Mouse (Mus musculus) embryonic stem cell, embryonic (primary cell): ENCODE measurements around the gene Fam198a.

Experiments
- CTCF ChIA-PET, 4 experiments: fragments of 300-600 bp in 2 of 4; fragments of 350-600 bp in 2 of 4; sonication (Branson Sonifier 250); formaldehyde crosslinking; loops; one replicate each; lab custom pipeline; 2022; ENCODE audit warnings: inconsistent platforms in 2 of 4; lab: Charles Lee
- POLR2A ChIA-PET, 4 experiments: fragments of 300-600 bp in 2 of 4; fragments of 350-600 bp in 2 of 4; sonication (Branson Sonifier 250); formaldehyde crosslinking; loops; one replicate each; lab custom pipeline; 2022; ENCODE audit warnings: antibody characterized with exemption in 4 of 4, inconsistent platforms in 1 of 4; lab: Charles Lee

Fam198a gene

DNA sequence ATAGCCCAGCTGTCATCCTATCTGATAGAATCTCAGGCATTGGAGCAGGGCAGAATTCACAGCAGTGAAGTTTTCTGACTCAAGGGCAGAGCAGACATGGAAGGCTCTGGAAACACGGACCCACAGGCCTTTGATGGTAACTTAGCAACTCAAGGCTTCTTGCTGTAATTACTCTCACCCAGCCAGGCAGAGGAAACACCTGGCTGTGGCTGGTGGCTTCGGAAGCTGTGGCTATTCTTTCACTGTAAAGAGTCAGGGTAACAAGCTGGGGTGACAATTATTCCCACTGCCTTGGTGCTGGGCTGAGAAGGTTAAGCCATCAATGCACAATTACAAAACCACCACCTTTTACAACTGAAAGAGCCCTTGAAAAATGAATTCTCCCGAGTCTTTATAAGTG lies 42.3 kb downstream of the Fam198a start:
- POLR2A ChIA-PET = no interaction called here
- CTCF ChIA-PET = interaction anchor here in 2 of 4 experiments (1.5 to 2.0 kb wide), 4 partner anchors 8 to 22 kb away, joined by 3 to 10 read pairs (median 6); no protein-coding TSS in a partner anchor

DNA sequence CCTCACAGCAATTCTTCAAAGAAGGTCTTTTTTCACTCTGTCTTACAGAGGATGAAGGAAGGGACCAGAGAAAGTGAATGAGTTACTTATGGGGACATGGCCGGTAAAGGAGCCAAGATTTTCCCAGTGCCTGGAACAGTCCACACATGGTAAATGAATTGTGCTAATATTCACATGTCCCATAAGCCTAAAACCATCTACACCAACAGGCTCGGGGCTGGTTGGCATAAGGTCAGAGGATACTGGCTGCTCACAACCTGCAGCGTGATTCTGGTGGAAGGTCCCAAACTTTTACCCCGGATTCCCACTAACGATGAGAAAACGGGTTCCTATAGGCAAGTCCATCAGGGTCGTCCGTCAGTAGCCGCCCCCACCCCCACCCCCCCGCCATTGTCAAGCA lies 44.3 kb downstream of the Fam198a start:
- ChIA-PET CTCF (interaction anchor here in 3 of 4 experiments (0.7 to 1.7 kb wide), 4 partner anchors 7 to 250 kb away, joined by 3 to 8 read pairs (median 3); no protein-coding TSS in a partner anchor), POLR2A (interaction anchor here in 2 of 4 experiments (0.6 to 1.4 kb wide), 2 partner anchors 67 to 285 kb away, joined by 5 read pairs; partner anchors contain the start of gene Ss18l2 (in 1 of the 2))

- ChIA-PET POLR2A (interaction anchor here in 2 of 4 experiments (0.8 to 1.4 kb wide), 8 partner anchors 11 to 285 kb away, joined by 3 to 5 read pairs (median 4); partner anchors contain the start of genes Higd1a (in 1 of the 2), Snrk (in 1 of the 2) and Ss18l2 (in 1 of the 2)), CTCF (interaction anchor here in 3 of 4 experiments (0.7 to 1.7 kb wide), 6 partner anchors 8 to 249 kb away, joined by 3 to 11 read pairs (median 6); no protein-coding TSS in a partner anchor)
Observed at GRCm38 (mm10) chr9:121995508-121996131, 44.8 kb downstream of the Fam198a start.

DNA sequence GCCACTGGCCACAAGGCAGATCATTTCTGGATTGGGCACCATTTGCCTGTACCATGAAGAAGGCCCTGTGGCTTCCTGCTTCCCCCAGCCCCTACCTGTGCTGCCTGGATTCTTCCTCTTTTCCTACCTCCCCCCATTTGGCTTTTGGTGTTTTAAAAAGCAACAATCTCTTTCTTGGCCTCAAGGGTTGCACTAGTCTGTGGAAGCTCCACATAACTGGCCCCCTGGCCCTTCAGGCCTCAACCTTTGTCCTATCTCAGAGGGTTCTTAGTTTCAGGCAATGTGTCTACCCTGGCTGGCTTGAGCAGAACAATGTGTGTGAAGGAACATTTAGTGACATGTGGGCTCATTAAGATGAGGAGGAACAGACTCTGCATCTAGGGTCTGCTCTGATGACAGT lies 46.2 kb downstream of the Fam198a start, which contains the start of gene Pomgnt2:
Gene Pomgnt2, minus strand, starts transcription at position 101 of the 400 bp plus-strand sequence.
- ChIA-PET CTCF (no interaction called here), POLR2A (no interaction called here)

- ChIA-PET CTCF (interaction anchor here in 1 of 4 experiments (1.0 kb wide), 1 partner anchor 152 kb away, joined by 3 read pairs; no protein-coding TSS in a partner anchor), POLR2A (no interaction called here)
Observed at GRCm38 (mm10) chr9:121997978-121998377, 47.2 kb downstream of the Fam198a start.

DNA sequence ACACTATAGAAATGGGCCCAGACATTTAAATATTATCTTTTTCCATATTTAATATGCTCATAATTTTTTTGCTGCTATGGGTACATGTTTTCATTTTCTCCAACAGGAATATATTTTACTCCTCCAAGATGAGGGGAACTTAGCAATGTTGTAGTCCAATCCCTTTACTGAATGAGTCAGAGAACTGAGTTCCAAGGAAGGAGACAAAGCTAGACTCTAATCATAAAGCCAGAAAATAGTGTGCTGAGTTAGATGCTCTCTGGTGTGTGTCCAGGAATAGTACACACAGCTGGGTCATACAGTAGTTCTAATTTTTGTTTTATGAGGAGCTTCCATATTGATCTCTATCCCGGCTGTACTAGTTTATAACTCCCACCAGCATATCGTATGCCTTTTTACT lies 55.4 kb downstream of the Fam198a start:
- CTCF ChIA-PET = no interaction called here
- POLR2A ChIA-PET = interaction anchor here in 1 of 4 experiments (1.6 kb wide), 1 partner anchor 16 kb away, joined by 4 read pairs; no protein-coding TSS in a partner anchor

DNA sequence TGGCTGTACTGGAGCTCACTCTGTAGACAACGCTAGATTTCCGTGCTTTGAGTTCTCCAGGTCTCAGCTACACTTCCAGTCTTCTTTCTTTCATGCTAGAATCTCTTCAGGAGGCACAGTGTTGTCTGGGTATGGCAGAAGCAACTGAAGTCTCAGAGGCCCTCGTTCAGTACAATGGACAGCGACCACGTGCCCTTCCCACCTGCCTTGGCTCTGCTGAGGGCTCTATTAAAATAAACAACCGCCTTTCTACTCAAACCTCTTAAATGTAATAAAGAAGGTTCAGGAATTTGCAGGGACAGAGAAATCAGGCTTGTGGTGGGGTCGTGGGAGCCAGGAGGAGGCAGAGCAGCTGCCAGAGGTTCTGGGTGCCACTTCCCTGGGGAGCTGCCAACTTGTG lies 55.8 kb downstream of the Fam198a start:
- CTCF ChIA-PET = no interaction called here
- POLR2A ChIA-PET = interaction anchor here in 1 of 4 experiments (1.6 kb wide), 1 partner anchor 17 kb away, joined by 4 read pairs; no protein-coding TSS in a partner anchor

- ChIA-PET CTCF (interaction anchor here in 1 of 4 experiments (0.7 kb wide), 1 partner anchor 1943 kb away, joined by 5 read pairs; no protein-coding TSS in a partner anchor), POLR2A (interaction anchor here in 2 of 4 experiments (0.7 to 1.4 kb wide), 2 partner anchors 13 kb away, joined by 3 read pairs; no protein-coding TSS in a partner anchor)
Observed at GRCm38 (mm10) chr9:122008876-122009275, 58.1 kb downstream of the Fam198a start.

- POLR2A ChIA-PET = no interaction called here
- CTCF ChIA-PET = interaction anchor here in 1 of 4 experiments (0.5 kb wide), 1 partner anchor 54 kb away, joined by 8 read pairs; no protein-coding TSS in a partner anchor
Observed at GRCm38 (mm10) chr9:122010751-122011150, 60.0 kb downstream of the Fam198a start.

DNA sequence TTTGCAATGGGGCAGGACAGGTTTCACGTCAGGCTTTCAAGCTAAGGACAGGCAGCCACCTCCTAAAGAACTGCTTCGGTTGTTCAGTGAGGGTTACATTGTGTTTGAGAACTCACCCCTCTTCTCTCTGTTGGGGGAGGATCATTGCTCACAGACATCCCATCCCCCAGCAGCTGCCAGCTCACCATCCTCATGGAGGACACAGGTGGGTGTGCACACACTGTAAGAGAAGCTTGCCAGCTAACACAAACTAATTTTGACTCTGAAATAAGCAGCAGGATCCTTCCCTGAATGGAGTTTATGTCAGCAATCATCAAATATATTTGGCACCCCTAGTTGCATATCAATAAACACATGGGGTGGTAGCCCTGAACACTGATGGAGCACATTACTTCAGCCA lies 62.0 kb downstream of the Fam198a start:
- POLR2A ChIA-PET = no interaction called here
- CTCF ChIA-PET = interaction anchor here in 3 of 4 experiments (0.6 to 1.4 kb wide), 3 partner anchors 28 to 78 kb away, joined by 3 to 6 read pairs (median 6); no protein-coding TSS in a partner anchor

GRCm38 (mm10) chr9:122013629-122014028 lies 62.8 kb downstream of the Fam198a start:
- POLR2A ChIA-PET = interaction anchor here in 1 of 4 experiments (0.6 kb wide), 1 partner anchor 371 kb away, joined by 3 read pairs; the partner anchor contains the start of gene Vipr1
- CTCF ChIA-PET = interaction anchor here in 3 of 4 experiments (0.6 to 2.4 kb wide), 14 partner anchors 26 to 408 kb away, joined by 3 to 13 read pairs (median 4); no protein-coding TSS in a partner anchor

DNA sequence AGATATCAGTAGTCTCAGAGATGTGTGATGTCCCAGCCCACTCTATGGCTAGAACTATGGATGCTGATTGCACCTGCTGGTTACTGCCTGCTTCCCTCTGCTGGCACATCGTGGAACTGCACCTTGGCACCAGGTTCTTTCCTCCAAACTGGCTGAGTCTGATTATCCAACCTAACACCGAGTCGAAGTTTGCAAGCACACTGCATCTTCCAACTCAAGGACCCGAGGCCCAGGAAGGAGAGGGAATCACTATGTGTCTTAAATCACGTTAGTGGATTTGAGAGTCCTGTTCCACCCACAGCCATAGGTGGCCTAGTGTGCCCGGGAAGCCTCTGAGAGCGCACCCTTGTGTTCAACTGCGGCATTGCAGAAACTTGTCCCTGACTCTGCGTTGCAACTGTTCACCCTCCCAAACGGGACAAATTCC lies 63.5 kb downstream of the Fam198a start:
- ChIA-PET POLR2A (interaction anchor here in 2 of 4 experiments (0.8 to 1.2 kb wide), 2 partner anchors 10 to 304 kb away, joined by 3 read pairs; partner anchors contain the start of gene Ss18l2 (in 1 of the 2)), CTCF (interaction anchor here (0.5 to 2.4 kb wide), 56 partner anchors 10 to 674 kb away, joined by 3 to 13 read pairs (median 3); partner anchors contain the start of genes Lyzl4 (in 1 of the 4), Snrk (in 1 of the 4) and Vipr1 (in 1 of the 4))

GRCm38 (mm10) chr9:122018079-122018478 lies 67.3 kb downstream of the Fam198a start:
- CTCF ChIA-PET = interaction anchor here in 2 of 4 experiments (1.0 to 1.6 kb wide), 4 partner anchors 158 to 181 kb away, joined by 3 to 9 read pairs (median 6); no protein-coding TSS in a partner anchor
- POLR2A ChIA-PET = no interaction called here

- POLR2A ChIA-PET = no interaction called here
- CTCF ChIA-PET = interaction anchor here (0.5 to 1.6 kb wide), 8 partner anchors 161 to 400 kb away, joined by 3 to 9 read pairs (median 3); no protein-coding TSS in a partner anchor
Observed at GRCm38 (mm10) chr9:122018782-122019395, 68.1 kb downstream of the Fam198a start.

DNA sequence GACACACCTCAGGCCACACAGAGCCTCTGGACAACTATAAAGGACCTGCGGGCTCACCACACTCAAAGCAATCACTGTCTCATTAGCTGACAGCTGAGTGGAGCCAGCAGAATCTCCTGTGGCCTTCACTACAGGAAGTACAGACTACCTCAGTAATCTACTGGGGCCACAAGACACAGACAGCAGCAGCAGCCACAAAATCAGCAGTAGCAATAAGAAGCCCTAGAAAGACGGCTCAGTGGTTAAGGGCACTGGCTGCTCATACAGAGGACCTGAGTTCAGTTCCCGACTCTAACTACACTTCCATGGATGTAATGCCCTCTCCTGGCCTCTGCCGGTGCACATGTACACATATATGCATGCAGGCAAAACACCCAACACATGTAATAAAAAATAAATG lies 69.5 kb downstream of the Fam198a start:
- ChIA-PET CTCF (interaction anchor here in 2 of 4 experiments (0.6 to 1.2 kb wide), 2 partner anchors 35 to 618 kb away, joined by 3 read pairs; no protein-coding TSS in a partner anchor), POLR2A (interaction anchor here in 1 of 4 experiments (0.5 kb wide), 1 partner anchor 659 kb away, joined by 3 read pairs; no protein-coding TSS in a partner anchor)

DNA sequence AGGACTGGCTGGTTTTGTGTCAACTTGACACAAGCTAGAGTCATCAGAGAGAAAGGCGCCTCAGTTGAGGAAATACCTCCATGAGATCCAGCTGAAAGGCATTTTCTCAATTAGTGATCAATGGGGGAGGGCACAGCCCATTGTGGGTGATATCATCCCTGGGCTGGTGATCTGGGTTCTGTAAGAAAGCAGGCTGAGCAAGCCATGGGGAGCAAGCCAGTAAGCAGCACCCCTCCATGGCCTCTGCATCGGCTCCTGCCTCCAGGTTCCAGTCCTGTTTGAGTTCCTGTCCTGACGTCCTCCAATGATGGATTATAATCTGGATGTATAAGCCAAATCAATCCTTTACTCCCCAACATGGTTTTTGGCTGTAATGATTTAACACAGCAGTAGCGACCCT lies 70.4 kb downstream of the Fam198a start:
- POLR2A ChIA-PET = interaction anchor here in 1 of 4 experiments (0.5 kb wide), 1 partner anchor 660 kb away, joined by 3 read pairs; no protein-coding TSS in a partner anchor
- CTCF ChIA-PET = interaction anchor here in 2 of 4 experiments (0.6 to 1.2 kb wide), 2 partner anchors 36 to 619 kb away, joined by 3 read pairs; no protein-coding TSS in a partner anchor

GRCm38 (mm10) chr9:122021581-122021980 lies 70.8 kb downstream of the Fam198a start:
- CTCF ChIA-PET = no interaction called here
- POLR2A ChIA-PET = no interaction called here

GRCm38 (mm10) chr9:122022776-122023175 lies 72.0 kb downstream of the Fam198a start:
- ChIA-PET CTCF (interaction anchor here in 2 of 4 experiments (0.6 to 0.9 kb wide), 2 partner anchors 40 to 222 kb away, joined by 3 read pairs; no protein-coding TSS in a partner anchor), POLR2A (no interaction called here)
